Mouse (Mus musculus): ENCODE data around the gene Fam193b.
"Not testable (repeated sequence)": the region's sequence is repeated elsewhere in the genome, so short reads cannot be mapped to it uniquely, and the experiment has no call there.

Gene Fam193b

DNA sequence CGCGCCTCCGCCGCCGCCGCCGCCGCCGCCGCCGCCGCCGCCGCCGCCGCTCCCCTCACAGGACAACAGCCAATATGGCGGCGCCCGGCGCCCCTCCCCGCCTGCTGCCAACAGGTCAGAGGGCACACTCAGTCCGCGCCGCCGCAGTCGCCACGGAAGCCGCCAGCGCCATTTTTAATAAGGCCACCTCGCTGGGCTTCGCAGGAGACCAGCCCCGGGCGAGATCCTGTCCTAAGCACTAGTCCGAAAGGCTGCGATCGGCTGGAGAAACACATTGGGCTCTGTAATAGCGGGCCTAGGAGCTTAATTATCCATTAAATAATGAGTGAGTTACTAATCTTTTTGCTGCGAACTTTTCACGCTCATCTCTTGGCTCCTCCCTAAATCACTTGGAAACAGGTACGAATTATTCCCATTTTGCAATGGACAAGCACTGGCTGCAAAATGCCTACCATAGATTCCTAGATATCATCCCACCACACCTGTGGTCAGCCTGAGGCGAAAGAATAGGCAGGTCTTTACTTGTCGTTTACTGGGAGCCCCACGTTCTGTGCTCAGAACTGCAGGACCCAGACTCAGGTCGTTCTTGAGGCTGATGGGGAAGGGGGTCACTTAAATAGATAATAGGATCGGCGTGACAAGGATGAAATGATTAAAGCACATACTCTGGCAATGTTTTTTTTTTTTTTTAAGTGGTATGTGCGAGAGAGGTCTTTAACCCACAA, at the start of gene Fam193b:
Gene Fam193b, minus strand, starts transcription at position 94 of the 725 bp plus-strand sequence.
- peak; percentile 85 for DNase-seq (ENCODE audit: low spot score)

DNA sequence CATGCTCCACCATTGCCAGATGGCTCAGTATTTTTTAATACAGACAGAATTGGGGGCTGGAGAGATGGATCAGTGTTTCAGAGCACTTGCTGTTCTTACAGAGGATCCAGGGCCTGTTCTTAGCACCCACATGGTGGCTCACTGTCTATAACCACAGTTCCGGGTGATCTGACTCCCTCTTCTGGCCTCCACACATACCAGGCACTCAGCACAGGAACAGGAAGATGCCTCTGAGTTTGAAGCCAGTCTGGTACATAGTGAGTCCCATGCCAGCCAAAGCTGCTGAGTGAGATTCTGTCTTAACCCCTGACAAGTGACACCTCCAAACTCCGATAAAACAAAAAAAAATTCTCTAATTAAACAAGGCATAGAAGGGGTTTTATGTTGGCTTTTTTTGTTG, 49.4 kb upstream of the Fam193b start:
- no peak for DNase-seq (ENCODE audit: low spot score)

DNA sequence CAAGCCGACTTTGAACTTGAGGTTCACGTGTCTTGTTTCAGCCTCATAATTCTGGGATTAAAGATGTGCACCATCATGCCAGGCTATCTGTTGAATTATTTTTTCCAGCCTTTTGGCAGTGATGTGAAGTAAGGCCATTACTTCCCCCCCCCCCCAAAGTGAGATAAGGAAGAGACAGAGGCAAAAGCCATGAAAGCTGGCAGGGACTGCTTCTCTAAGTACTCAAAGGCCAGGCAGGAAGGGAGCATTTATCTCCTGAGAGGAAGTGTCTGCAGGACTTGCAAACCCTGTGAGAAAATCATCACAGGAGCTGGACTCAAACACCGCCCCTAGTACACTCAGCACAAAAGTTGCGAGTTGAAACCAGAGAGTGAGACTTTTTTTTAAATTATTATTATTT, 48.4 kb upstream of the Fam193b start:
- DNase-seq (ENCODE audit: low spot score): no peak

DNA sequence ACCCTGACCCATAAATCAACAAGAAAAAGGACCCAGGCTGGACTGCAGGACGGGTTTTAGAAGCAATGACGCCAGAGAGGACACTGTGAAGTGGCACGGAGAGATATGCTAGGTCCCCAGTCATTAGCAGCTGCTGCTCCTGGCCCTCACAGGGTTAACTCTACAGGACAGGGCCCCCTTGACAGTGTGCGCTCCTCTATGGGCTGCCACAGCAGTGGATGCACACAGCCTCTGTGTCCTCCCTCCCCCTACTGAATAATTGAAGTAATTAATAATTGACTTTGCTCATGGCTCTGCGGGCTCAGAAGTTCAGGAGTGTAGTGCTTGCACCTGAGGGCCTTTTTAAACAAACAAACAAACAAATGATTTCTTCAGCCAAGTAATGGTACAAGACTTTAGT, 42.6 kb upstream of the Fam193b start:
- DNase-seq (ENCODE audit: low spot score): no peak

DNA sequence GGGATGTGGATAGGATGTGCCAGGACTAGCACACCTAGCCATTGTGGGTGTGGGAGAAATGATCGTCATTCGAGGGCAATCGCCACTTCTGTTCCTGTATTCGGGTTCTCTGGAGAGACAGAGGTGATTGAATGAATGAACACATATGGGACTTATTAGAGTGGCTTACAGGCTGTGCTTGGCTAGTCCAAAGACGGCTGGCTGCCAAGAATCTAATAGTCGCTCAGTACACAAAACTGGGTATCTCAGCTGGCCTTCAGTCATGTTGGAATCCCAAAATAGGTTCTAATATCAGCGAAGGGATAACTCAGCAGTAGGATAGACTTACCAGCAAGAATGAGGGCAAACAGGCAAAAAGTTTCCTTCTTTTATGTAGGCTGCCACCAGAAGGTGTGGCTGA, 41.1 kb upstream of the Fam193b start:
- no peak for DNase-seq (ENCODE audit: low spot score)

DNA sequence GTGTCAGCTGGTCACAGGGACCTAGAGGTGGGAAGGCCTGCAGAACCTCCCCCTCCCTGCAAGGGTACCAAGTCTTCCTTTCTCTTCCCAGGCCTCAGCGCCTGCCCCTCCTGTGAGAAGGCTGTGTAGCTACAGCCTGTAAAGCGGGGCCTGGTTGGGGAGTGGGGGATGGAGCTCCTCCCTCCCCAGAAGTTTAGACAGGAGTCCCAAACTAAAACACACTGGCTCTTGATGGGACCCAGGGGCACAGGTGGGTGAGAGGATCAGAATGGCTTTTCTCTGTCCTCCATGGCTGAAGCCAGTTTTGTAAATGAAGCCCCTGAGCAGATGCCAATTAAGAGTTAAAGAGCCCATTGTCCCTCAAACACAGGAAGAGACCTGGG, 36.7 kb upstream of the Fam193b start:
- DNase-seq (ENCODE audit: low spot score): no peak

DNA sequence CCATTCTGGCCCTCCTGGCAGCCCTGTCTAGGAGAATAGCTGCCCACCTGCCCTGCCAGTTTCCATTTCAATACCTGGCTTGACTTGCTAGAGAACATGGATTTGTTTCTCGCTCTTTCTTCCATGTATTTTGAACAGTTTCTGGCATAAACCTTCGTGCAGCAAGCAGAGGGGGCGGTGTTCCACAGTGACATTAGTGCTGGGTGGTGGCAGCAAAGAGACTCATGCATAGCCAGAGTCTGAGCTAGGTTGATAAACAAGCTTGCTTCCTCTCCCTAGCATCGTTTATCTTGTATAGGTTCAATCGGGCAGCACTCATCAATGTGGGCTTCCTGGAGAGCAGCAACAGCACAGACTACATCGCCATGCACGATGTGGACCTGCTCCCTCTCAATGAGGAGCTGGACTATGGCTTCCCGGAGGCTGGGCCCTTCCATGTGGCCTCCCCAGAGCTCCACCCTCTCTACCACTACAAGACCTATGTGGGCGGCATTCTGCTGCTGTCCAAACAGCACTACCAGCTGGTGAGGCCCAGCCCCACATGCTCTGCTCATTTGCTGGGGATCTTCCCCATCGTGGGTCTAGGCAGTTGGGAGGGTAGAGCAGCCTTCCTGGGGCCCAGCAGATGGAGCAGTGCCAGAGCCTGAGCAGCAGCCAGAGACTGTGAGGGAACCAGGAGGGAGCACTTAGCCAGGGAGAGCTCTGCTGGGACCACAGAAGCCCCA, 36.1 kb upstream of the Fam193b start:
- no peak for DNase-seq (ENCODE audit: low spot score)

DNA sequence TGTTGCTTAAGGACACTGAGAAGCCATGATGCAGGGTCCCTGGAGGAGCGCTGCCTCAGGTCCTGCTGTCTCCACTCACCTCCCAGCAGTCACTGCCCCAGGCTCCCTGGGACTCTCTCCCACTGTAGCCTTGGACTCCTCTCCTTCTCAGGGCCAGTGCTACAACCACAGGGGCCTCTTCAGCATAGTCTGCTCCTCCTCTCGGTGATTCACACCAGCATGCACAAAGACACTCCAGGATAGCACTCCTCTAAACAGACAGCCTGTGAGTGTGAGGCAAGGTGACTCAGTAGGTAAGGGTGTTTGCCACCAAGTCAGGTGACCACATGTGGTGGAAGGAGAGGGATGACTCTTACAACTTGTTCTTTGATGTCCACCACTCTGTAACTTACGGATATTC, 33.7 kb upstream of the Fam193b start:
- no peak for DNase-seq (ENCODE audit: low spot score)

DNA sequence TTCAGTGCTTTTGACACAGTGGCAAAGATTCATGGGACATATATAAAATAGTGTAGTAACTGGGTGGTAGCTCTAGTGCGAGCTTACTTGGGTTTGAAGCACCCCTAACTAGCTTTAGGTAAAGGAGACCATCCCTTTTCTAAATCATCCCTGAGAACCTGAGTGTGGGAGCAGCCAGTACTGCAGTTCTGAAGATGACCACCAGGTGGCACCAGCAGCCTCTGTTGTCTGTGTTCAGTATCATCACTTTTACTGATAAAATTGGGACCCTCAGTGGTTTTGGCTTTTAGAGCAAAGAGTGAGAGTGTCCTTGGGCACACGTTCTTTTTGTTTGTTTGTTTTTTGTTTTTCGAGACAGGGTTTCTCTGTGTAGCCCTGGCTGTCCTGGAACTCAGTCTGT, 30.7 kb upstream of the Fam193b start:
- DNase-seq (ENCODE audit: low spot score): peak; percentile 57

DNA sequence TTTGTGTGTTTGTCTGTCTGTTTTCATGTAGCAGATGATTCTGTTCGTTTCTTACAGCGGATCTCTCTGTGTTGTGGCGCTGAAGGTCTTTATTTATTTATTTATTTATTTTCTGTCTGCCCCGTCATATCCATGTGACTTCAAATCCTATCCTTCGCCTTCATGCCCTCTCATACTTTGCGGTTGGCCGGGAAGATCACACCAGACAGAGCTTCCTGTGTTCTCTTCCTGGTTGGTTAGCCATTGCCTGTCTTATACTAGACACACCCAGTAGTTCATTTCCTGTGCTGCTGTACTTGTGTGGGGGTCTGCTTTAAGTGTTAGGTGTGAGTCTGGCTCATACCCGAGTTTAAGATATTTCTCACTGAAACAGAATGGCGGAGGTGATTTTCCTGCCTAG, 29.7 kb upstream of the Fam193b start:
- no peak for DNase-seq (ENCODE audit: low spot score)

DNA sequence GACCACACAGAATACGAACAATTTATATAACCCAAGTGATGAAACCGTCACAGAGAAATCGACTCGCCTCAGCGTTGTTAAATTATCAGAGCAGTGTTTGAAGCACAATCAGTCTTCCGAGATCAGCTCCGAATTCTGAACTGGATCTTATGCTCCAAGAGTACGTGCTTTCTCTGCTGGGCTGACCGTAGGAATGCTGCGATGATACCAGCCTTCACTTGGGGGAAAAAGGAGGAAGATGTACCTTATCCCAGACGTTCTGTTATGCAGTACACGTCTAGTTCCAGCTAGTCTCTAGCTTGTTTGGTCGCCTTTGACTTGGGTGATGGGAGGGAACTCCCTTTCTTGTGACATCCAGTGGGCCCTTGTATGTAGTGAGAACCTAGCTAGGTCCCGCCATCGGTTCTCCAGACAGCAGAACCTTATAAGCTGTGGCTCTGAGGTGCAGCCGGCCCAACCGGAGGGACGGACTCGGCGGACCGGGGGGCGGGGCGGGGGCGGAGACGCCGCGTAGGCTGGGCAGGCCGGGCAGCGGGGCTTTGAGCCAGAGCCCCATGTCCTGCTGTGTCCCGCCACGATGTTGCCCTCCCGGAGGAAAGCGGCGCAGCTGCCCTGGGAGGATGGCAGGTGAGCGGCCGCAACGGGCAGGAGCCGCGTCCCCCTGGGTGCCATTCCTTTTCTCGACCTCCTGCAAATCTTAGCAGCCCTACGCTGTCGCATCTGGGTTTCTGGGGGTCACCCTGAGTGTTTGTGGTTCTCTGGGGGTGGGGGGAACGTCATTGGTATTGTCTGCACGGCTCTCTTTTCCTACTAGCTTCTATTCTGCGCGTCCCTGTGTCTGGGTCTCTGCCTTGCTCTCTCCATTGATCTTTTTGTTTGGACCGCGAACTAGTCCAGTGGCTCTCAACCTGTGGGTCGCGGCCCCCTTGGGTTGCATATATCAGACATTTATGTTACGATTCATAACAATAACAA, 28.9 kb upstream of the Fam193b start, which contains the start of gene B4galt7:
Gene B4galt7, plus strand, starts transcription at position 331 of the 975 bp plus-strand sequence.
- peak; percentile 41 for DNase-seq (ENCODE audit: low spot score)

DNA sequence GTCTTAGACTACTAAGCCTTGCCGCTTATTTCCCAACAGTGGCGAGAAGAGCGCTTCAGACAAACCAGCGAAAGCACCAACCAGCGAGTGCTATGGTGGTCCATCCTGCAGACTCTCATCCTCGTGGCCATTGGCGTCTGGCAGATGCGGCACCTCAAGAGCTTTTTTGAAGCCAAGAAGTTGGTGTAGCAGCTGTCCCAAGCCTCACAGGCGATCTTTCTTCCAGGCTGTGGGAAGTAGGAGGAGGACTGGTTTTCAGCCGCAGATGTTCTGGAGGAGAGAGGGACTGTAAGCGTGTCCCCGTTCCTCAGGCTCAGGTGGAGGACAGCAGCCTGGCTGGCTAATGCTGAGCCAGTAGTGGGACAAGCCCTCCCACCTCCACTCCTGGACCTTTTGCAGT, 25.9 kb upstream of the Fam193b start:
- DNase-seq (ENCODE audit: low spot score): no peak

DNA sequence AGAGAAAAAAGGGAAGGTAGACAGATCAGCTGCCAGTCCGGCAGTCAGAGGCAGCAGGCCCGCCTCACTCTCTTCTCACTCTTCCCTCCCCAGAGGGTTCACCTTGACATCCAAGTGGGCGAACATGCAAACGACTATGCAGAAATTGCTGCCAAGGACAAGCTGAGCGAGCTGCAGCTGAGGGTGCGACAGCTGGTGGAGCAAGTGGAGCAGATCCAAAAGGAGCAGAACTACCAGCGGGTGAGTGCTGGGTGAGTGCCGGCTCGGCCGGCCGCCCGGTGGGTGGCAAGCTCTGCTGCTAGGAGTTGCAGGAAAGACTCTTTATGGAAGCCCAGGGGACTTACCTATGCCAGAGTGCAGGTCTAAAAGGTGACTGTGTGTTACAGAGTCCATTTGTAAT, 24.5 kb upstream of the Fam193b start:
- no peak for DNase-seq (ENCODE audit: low spot score)

DNA sequence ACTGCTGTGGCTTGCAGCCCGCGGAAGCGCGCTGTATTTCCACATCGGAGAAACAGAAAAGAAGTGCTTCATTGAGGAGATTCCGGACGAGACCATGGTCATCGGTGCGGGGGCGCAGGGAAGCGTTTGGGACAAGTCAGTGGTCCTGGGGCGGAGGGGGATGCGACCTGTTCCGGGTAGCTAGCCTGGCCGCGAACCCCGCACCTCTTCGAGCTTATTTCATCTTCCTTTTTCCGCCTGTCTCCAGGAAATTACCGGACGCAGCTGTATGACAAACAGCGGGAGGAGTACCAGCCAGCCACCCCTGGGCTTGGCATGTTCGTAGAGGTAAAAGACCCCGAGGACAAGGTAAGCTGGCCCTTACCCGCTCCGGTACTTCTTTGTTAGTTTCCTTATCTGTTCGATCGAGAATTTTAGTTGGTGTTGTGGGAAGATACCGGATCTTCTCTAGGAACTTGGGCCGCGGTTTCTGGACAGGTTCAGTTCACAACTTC, 22.4 kb upstream of the Fam193b start:
- DNase-seq (ENCODE audit: low spot score): no peak

DNA sequence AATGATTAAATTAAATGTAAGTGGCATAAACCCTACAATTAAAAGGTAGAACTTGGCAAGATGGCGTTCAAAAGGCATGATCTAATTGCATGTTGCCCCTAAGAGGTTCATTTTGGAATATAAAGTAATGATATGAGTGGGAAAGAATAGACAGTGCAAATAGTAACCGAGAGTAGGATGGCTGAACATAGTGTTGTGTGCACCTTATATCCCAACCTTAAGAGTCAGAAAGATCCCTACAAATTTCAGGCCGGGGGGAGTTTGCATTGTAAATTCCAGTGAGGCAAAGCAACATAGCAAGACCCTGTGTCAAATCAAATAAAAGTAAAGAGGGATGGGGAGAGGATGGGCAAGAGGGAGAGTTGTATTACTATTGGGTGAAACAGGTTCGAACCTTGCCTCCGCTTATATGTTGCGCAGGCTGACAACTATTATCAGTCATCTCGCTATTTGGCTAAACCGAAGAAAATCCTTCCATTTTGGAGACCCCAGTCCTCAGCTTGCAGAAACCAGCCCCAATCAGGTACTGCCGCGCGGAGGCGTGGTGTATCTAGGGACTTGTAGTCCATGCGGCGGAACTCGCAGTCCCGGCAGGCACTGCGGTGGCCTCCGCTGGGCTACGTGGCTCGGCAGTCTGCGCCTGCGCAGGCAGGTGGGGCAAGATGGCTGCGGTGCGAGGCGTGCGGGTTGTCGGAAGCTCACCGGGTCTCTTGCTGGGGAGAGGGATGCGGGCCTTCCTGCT, 21.8 kb upstream of the Fam193b start:
- peak; percentile 79 for DNase-seq (ENCODE audit: low spot score)

DNA sequence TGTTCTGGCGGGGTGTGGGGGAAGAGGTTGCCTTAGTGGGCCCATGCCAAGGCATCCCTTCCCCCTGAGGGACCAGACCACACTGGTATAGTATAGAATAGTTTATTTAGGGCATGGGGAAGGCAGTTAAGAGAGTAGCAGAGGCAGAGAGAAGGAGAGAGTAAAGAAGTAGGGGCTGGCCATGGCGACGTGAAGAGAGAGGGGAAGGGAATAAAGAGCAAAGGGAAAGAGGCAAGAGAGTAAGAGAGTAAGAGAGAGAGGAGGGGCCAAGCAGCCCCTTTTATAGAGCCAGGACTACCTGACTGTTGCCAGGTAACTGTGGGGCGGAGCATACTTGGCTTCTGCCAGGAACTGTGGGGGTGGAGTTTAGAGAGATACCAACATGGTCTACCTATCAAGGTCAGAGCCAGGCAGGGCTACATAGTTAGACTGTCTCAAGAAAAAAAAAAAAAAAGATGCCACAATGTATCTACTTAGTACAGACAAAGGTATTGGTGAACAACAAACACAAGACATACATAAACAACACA, 21.1 kb upstream of the Fam193b start:
- no peak for DNase-seq (ENCODE audit: low spot score)

DNA sequence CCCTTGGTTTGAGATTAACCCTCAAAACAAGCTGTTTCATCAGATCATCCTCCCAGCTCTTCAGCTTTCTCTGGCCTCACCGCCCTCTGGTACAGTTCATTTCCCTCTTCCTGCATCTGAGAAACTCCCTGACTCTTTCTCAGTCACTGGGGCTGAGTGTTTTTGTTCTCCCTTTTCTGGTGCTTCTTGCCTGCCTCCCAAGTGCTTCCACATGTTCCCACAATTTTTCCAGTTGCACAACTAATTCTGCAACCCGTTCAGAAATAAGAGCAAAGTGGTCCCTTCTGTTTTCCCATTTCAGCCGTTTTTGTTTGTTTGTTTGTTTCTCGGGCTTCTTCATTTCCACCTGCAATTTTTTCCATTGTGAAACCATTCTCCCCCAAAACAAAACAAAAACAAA, 7.2 kb upstream of the Fam193b start:
- no peak for DNase-seq (ENCODE audit: low spot score)

DNA sequence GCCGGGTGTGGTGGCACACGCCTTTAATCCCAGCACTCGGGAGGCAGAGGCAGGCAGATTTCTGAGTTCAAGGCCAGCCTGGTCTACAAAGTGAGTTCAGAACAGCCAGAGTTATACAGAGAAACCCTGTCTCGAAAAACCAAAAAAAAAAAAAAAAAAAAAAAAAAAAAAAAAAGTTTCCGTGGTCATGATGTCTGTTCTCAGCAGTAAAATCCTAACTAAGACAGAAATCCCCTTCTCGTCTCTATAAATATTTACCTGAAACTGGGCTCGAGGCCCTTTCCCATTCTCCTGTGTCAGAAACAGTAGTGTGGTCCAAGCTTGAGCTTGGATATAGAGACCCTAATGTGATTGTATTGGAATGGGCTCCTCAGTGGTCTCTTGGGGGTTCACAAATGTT, 6.0 kb upstream of the Fam193b start:
- DNase-seq (ENCODE audit: low spot score): not testable (repeated sequence)

DNA sequence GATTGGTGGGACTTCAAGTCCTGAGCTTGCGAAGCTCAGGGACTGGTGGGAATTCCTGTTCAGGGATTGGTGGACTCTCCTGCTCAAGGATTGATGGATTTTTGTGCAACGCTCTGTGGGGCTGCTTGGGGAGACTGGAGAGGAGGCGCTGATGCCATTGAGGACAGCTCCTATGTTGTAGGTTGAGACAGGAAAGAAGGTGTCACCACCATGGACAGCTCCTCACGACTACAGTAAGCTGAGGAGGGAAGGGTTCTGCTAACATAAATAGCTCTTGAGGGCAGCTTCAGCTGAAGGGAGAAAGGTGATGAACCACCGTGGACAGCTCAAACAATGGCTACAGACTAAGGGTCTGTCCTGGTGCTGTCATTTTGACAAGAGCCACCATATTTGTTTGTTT, 5.0 kb upstream of the Fam193b start:
- no peak for DNase-seq (ENCODE audit: low spot score)

DNA sequence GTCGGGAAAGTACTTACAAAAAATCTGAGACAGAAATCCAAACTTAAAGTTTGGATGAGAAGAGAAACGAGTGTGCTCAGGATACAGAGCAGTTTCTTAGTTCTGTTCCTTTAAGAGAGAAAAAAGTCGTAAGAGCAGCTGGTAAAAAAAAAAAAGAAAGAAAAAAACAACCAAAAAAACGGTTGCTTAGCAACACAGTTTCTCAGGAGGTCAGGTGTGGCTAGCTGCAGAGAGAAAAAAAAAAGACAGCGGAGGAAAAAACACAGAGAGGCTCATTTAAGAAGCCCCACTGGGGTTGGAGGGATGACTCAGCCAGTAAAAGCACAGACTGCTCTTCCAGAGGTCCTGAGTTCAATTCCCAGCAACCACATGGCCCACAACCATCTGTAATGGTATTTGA, 3.4 kb upstream of the Fam193b start:
- DNase-seq (ENCODE audit: low spot score): no peak

DNA sequence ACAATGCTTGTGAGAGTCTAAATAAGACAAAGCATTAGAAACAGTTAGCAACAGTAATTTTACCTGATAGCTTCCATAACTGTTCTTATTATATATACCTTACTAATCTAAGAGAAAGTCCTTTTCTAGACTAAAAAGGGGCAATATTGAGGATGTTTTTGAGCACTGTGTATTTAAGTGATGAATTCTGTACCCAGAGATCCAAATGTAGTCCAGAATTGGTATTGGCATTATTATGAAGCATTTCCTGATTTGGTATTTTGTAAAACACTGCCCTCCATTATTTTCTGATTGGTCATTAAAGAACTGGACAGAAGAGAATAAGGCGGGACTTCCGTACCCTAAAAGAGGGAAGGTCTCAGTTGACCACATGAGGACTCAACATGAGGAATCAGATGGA, 2.5 kb upstream of the Fam193b start, which contains the start of gene Tmed9:
Gene Tmed9, plus strand, starts transcription at position 301 of the 400 bp plus-strand sequence.
- DNase-seq (ENCODE audit: low spot score): no peak

Measured in urinary bladder, postnatal 10 days (tissue).